Mouse (Mus musculus): ENCODE results near the gene D16Ertd472e. TPM values are rescaled to one million over a fixed set of nuclear protein-coding genes. Genes with fewer than 3 reads are reported as not detected.

D16Ertd472e gene
- total RNA-seq (2021): 1 to 10 TPM; 2.5 to 3.2 TPM
- long read RNA-seq, experiment 1, full-length matches to known transcripts: 1 of 5 reads
- long read RNA-seq, experiment 1, partial matches to known transcripts: 2 of 5 reads
- long read RNA-seq, experiment 1, other reads (novel, unspliced or antisense): 2 of 5 reads
- long read RNA-seq, experiment 2, full-length matches to known transcripts: 2 of 6 reads
- long read RNA-seq, experiment 2, partial matches to known transcripts: 0 of 6 reads
- long read RNA-seq, experiment 2, other reads (novel, unspliced or antisense): 4 of 6 reads

DNA sequence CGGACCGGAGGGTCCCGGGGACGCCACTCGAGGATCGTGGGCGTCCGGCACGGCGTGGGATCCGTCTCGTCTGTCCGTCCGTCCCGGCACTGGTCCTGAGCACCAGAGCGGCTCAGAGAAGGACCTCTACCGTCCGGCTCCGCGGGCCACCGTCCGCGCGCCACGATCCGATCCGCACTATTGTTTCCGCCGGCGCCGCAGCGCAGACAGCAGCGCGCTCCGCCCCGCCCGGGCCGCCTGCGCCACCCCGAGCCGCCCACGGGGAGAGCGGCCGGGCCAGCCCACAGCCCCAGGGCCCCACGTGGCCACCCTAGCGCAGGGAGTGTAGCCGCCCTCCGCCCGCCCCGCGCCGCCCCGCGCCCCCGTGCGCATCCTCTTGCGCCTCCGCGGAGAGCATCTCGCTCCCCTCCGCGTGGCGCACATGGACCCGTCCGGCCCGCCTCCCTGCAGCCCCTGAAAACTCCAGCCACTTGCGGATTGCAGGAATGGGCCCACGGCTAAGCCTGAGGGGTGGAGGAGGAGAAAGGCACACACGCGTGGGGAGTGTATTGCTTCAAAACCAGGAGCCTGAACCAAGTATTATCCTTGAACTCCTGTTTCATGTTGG, at the start of gene D16Ertd472e:
TSS of gene D16Ertd472e (minus strand) at position 231 of the 607 bp plus-strand sequence.
- peak; percentile 82 for DNase-seq
- intact Hi-C loops (cut with DNase I): no loop called here

DNA sequence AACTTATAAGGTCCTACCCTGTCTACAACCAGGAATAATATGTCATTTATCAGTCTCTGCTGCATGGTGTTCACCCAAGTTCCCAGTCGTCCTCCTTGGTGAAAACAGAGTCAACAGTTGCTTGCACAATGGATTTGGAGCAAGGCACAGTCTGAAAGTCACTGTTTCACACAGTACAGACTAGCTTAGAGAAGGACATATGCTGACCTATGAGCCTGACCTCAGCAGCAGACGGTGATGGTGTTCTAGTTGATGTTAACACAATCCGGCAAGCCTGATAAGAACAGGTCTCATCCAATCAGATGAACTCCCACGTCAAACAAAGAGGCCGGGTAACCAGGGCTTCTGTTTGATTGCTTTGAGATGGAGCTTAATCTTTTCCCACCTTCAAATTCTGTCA, 46.2 kb upstream of the D16Ertd472e start:
- intact Hi-C loops (cut with DNase I): no loop called here
- DNase-seq: no peak

DNA sequence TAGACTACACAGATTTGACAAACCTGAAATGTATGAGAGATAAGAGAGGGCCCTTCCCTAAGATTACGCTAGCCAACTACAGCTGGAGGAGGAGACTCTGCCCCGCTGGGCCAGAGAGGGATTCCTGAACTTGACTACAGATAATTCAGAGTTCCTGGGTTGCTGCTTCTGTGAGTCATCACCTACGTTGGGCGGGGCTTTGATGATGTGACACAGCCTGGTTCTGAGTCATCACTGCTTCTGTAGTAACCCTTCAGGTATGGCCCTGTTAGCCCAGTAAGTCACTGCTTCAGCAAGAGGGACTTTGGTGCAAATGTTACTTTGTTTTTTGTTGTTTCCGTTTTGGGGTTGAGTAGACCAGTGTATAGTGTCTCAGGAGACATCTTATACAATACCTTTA, 42.9 kb upstream of the D16Ertd472e start:
- no peak for DNase-seq
- intact Hi-C loops (cut with DNase I): no loop called here

DNA sequence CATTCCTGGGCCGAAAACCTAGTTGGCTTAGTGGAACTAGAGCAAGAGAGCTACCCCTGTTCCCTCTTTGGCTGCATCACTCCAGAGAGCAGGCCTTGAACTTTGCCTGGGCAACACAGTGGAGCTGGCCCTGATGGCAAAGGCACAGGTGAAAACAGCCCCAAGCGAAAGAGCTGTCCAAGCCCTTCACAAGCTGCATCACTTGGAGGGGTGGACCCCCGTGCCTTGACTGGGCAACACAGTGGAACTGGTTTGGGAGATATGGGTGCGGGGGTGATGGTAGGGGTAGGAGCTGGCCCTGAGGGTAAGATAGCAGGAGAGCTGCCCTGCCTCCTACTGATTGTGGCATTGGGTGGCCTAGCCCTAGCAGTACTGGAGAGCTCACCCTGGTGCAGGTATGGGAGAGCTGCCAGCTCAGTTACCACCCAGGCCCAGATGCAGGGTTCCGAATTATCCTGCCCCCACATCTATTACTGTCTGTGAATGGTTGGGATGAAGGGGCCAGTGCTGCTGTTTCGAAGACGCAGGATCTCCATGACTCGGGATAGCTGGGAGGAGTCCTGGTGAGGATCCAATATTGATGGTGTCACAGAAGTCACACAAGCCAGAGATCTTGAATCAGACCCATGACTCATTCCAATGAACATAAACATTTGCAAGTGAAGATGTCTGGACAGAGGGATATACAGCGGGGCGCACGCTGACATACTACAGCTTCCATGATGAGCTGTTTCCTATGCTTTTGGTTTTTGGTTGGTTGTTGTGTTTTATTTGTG, 41.4 kb upstream of the D16Ertd472e start:
- DNase-seq: no peak
- intact Hi-C loops (cut with DNase I): no loop called here

DNA sequence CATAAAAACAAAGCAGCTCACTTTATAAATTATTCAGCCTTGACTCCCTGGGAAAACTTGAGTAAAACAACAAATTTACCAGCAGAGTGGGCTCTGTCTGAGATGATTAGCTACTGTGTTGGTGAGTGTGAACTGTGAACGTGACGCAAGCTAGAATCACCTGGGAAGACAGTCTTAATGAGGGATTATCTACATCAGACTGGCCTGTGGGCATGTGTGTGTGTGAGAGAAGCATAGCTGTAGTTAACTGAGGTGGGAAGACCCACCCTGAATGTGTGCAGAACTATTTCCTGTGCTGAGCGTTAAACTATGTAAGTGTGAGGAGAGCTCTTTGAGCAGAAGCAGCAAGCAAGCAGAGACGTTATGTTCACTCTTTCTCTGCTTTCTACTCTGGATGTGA, 29.7 kb upstream of the D16Ertd472e start:
- intact Hi-C loops (cut with DNase I): no loop called here
- DNase-seq: no peak

DNA sequence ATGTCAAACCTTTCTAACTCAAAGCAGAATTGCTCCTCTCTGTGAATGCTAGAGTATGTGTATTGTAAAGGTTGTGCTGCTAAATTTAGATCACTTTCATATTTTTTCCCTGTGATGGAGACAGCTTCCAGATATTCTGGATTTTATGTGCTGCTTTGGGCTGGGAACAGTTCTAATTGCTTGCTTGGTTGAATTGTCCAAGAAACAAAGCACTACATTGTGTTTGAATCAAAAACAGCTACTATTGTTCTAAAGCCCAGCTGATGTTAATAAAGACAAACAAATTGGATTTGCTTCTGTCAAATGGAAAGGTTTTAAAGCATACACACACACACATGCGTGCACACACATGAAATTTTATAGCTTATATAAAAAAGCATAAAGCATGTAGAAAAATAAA, 22.4 kb upstream of the D16Ertd472e start:
- DNase-seq: no peak
- intact Hi-C loops (cut with DNase I): no loop called here

DNA sequence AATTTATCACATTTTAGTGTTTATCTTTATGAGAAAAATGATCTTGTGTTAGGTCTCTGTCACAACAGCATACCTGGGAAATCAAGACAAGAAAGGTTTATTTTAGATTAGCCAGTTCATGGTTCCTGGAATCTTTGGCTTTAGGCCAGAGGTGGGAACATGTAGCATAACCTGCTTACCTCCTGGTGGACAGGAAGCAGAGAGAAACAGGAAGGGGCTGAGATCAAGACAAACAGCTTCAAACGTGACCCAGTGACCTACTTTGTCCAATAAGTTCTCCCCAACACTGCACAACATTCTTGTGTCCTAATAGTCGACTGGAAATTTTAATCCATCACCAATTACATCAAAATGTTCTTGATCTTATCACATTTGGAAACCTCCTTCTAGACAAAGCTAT, 19.9 kb upstream of the D16Ertd472e start:
- intact Hi-C loops (cut with DNase I): no loop called here
- no peak for DNase-seq

DNA sequence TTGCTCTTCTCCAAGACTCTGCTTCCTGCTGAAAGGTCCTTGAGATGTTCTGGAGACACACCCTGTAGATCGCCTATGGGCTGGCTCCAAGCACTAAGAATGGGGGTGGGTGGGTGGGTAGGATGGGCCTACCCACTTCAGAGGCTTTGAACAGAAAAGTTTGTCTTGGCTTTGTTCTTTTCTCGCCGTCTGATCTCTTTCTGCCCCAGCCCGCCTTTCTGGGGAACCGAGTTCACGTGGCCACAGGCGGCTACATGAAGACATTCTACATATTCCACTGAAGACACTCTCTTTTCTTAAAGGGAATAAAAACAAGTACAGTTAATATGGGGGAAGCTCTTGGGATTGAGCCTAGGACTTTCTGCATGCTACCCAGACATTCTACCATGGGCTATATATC, 19.3 kb upstream of the D16Ertd472e start:
- DNase-seq: no peak
- intact Hi-C loops (cut with DNase I): no loop called here

DNA sequence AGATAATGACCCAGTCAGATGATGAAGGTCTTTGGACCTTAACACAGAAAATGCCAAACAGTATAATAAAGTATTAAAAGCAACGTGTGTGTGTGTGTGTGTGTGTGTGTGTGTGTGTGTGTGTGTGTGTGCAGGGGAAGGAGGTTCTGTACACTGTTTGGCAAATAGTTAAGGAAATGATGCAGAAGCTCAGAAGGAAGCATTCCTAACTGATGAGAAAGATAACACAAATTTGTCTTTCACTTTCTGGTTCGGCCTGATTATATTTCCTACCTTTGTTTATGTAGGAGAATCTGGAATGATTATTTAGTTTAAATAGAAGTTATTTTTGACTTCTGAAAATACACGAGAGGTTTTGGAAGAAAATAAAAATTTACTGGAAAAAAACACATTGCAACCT, 17.6 kb upstream of the D16Ertd472e start:
- DNase-seq: no peak
- intact Hi-C loops (cut with DNase I): no loop called here

DNA sequence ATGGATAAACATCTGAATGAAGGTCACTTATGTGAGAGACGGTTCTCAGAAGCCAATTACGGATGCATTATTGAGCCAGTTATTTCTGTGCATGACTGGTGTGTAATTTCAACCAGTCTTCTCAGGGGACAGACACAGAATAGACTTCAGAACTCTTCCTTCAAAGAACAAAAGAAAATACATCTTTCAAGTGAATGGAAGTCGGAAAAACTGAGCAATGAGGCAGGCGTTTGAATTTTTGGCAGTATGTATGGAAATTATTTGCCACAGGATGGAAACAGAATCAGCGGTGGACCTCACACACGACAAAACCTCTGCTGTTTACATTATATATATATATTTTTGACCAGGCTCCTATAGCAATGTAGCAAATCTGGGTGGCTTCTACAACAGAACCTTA, 14.6 kb upstream of the D16Ertd472e start:
- intact Hi-C loops (cut with DNase I): no loop called here
- no peak for DNase-seq

DNA sequence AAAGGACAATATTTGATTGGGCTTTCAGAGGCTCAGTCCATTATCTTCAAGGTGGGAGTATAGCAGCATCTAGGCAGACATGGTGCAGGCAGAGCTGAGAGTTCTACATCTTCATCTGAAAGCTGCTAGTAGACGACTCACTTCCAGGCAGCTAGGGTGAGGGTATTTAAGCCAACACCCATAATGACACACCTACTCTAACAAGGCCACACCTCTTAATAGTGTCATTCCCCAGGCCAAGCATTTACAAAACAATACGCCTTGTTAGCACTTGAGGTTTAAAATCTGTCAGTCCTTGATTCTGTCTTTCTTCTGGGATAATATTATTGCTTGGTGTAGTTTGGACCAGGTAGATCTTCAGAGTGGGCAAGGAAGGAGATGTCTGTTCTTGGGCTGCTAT, 12.3 kb upstream of the D16Ertd472e start:
- intact Hi-C loops (cut with DNase I): no loop called here
- no peak for DNase-seq

DNA sequence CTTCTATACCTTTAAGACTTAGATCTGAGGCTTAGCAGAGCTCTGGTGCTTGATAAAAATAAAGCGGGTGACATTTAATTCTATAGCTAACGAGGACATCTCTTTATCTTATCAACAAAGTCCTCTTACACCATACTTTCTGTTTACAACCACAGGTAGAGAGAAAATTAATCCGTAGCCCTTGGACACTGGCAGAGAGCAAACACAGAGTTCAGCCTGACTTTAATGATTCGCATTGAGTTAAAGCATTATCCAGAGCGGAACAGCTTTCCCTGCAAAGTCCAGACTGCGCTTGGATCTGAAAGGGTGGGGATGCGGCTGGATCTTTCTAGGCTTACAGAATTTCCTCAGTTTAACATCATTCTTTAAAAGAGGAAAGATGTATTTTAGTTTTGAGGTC, 10.1 kb upstream of the D16Ertd472e start:
- DNase-seq: no peak
- intact Hi-C loops (cut with DNase I): no loop called here

DNA sequence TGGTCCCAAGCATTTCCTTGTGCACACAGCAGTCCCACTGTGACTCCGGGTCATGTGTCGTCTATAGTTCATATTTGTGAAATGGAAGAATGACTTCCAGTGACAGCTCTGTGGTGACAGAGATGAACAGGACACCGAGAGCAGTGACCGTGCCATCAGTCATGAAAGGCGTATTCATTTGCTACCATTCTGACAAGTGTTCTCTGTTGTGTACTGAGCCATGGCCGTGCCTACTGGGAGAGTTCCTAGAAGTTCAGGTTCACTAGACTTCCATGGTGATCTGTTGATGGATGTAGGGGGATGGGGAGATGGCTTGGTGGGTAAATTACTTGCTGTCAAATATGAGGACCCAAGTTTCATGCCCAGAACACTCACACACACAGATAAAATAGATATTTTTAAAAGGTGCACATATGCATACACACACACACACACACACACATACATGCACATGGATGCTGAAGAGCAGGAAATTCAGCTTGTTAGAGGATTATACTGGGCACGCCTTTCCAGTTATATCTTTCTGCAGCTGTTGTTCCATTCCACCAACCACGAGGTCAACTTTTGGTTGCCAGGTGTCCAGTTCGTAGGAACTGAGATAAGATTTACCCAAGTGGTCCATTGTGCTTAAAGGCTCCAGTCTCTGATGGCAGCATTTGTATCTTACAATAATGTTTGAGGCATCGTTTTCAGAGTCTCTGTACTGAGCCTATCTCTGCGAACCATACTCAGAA, 9.3 kb upstream of the D16Ertd472e start:
- DNase-seq: no peak
- intact Hi-C loops (cut with DNase I): no loop called here

DNA sequence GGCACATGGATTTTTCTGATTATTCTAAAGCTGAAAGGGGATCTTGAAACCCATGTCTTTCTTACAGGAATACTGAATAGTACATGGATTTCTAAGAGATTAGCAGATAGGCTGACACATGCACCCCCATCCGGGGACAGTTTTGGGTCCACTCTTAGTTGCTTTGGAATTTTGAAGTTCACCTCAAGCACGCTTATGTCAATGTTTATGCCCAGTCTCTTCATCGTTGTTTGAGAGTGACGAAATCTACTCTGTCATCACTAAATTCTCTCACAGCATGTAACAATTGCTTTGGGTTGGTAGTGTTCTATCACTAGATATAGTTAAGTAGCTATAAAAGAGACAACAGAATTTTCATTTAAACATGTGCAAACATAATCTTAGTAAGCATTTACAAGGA, 8.7 kb upstream of the D16Ertd472e start:
- intact Hi-C loops (cut with DNase I): no loop called here
- no peak for DNase-seq

DNA sequence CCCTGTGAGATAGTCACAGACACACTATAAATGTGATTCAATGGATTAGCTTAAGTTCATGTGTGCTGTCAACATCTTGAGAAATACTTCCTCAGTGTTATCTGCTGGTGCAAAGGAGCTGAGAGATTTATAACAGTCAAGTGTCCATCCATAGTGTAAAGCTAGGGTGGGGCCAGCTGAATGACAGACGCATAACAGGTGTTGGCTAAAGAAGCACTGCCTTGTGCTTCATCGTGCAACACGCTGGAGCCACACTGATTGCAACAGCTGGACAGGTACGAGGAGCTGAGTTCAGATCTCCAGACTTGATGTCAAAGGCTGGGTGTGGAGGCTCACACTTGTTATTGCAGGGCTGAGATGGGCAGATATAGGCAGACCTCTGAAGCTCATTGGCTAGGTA, 7.5 kb upstream of the D16Ertd472e start:
- intact Hi-C loops (cut with DNase I): no loop called here
- DNase-seq: no peak

DNA sequence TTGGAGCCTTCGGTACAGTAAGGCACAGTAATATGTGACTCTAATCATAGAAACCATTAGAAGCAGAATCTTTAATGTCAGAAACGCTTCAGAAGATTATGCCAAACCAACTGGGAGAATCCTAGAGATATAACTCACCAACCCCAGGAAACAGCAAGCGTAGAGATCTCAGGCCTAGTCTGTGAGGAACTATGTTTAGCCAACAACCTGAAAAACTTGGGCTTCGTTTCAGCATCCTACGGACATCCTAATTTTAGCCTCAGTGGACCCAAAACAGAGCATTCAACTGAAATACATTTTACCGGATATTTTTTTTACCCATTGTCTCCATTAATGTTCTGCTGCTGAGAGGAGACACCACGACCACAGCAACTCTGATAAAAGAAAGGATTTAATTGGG, 3.9 kb upstream of the D16Ertd472e start:
- intact Hi-C loops (cut with DNase I): no loop called here
- no peak for DNase-seq

DNA sequence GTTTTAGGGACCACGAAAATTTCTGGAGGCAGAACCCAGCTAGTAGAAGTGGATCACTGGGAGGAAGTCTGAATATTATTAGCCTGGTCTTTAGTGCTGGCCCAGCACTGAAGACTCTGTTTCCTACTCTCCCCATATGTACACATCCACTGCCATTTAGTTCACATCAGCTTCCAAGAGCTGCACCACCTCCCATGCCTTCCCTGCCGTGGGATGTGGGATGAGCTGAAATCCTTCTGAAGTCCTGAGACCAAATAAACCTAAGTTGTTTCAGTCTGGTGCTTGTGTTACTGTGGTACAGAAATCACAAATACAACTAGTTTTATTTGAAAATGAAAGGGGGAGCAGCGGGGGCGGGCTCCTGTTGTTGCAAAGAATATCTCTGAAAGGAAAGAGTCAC, 2.9 kb upstream of the D16Ertd472e start:
- DNase-seq: no peak
- intact Hi-C loops (cut with DNase I): no loop called here

DNA sequence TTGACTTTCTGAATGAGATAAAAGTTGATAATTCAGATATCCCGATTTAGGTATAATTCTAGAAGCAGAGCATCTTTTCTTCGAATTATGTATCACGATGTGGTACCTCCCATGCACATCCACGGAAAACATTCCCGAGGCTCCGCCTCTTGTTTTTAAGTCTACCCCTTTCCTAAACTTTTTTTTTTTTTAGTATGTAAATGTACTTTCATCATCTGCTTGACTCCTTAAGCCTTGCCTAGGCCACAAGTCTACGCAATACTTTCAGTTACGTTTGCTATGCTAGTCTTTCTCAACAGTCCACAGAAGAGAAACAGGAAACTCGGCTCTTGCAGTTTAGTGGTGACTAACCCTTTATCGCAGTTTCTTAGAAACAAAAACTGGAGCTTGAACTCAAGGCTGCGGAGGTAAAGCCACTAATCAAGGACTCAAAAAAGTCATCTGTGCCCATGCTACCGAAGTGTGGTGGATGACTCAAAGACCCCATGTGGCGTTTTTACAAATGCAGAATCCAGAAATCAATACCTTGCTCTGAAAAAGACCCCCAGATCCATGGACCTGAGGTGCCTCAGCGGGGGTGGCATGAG, 670 bp upstream of the D16Ertd472e start:
- no peak for DNase-seq
- intact Hi-C loops (cut with DNase I): no loop called here

DNA sequence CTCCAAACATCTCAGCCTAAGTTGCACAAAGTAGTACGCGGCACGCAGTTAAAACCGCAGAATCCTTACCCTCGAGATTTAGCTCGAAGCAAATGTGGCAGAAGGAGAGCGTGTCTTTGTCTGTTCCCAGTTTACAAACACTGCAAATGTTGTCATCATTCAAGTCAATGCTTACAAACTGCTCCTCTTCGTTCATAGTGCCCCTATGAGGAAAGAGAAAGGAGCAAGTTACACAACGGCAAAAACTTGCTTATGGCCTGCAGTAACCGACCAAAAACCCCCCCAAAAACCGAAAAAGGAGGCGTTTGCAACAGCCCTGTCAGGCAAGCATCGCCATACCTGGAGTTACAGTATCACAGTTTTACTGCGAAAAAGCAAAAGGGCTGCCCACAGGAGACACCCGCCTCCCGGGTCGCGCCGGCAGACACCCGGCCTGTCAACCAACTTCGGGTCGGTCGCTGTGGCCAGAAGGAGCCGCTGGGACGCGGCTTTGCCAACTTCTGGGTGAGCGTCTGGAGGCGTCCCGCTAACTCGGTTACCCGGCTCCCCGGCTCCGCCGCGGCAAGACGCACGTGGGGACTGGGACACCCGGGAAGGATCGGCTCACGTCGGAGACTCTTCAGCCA, 543 bp downstream of the D16Ertd472e start:
- DNase-seq: peak in 1 of 2 experiments; percentile 54
- intact Hi-C loops (cut with DNase I): no loop called here

DNA sequence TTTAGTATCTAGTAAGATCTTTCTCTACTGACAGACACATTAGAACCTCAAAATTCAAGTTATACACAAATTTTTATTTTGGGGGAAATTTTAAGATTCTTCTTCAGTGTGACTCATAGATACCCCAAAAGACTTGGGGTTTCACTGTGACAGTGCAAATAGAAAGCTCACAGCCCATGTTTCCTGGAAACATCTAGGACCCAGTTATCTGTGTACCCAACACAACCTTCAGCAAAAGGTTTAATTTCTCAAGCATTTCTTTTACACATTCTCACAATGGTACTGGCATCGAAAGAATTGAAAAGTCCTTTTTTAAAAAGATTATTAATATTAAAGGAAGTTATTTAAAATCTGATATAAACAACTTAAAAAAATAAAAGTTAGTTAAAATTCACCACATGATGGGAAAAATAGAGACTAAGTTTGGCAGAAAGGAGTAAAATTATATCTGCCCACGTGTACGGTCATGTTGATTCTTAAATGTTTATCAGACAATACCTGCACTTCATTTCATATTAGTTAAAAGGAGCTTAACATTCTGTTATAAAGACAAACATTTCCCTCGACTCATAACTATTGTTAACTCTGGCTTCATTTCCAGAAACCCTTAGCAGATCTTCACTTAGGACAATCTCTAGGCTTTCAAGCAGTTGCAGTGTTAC, 1.2 kb downstream of the D16Ertd472e start:
- DNase-seq: no peak
- intact Hi-C loops (cut with DNase I): no loop called here

All from gastrocnemius, postnatal 36 days (tissue).